Mouse (Mus musculus) bone marrow, adult 2 months (tissue): ENCODE measurements around the gene Capn13.

Experiments used
- CTCF ChIP-seq: fragments of 200-500 bp; IDR thresholded peaks from 2 replicates; pipeline ENCODE4 v1.5.1; 2011; ENCODE audit warnings: low read length, control low read depth; ENCODE audit not compliant: control insufficient read depth, insufficient read depth
- POLR2A ChIP-seq: fragments of 200-500 bp; IDR thresholded peaks from 2 replicates; pipeline ENCODE4 v1.6.1; 2011; ENCODE audit warnings: low read depth, mild to moderate bottlenecking, control low read depth, low read length, borderline replicate concordance; ENCODE audit not compliant: control insufficient read depth

GRCm38 (mm10) chr17:73284301-73284700 lies 116.4 kb downstream of the Capn13 start:
- TF ChIP-seq CTCF, result no peak
- no peak for TF ChIP-seq POLR2A
